Mouse (Mus musculus): ENCODE results near the gene Mcm8. TPM values are rescaled to one million over a fixed set of nuclear protein-coding genes. Genes with fewer than 3 reads are reported as not detected.

The Mcm8 gene
- total RNA-seq (2021): 1 to 10 TPM; 5.9 to 6.3 TPM

DNA sequence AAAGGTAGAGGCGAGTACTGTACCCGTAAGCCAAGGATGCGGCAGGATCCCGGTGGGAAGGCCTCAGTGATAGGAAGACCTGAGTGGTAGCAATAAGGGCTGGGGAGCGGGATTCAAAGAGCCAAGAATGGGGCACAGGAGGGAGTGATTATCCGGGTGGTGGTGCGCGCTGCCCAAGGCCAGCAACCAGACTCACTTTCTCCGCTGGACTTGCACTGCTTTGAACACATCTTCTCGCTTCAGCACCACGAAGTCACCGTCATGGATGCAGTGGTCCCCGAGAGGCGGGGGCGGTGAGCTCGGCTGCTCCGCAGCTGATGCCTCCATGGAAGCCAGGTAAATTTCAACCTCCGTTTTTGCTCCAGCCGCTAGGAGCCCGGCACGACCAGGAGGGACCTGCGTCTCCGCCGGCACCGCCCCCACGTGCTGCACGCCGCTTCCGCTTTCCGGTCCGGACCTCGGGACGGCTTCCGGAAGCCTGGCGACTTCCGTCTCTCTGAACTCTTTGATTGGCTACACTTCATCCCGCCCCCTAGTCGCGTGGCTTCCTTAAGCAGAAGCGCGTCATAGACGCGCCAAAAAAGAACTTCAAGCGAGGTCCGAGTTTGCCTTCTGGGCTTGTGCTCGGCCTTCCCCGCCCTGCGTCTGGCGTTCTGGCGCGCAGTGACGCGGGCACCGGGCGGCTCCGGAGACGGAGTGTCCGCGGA, at the start of gene Mcm8, which contains the start of gene Trmt6:
Gene Mcm8, plus strand, starts transcription at position 534 of the 707 bp plus-strand sequence.
Gene Trmt6, minus strand, starts transcription at position 448 of the 707 bp plus-strand sequence.
- DNase-seq: peak; percentile 91

GRCm38 (mm10) chr2:132770822-132771221, 45.1 kb upstream of the Mcm8 start:
- no peak for DNase-seq

DNA sequence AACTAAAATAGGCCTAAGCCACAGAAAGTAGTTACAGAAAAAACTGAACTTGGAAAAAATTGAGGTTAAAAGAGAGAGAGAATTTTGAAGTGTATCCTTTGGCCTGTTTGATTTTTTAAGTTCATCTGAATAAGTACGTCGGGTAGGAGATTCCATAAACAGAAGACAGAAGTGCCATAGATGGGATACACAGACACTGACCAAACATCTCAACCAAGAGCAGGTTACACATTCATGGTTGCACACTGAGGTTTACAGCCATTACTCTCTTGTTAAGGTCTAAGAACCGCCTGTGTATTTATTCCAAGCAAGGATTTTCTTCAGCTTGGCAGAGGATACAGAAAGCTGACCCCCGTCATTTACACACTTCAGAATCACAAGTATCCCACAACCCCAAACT, 35.0 kb upstream of the Mcm8 start, which contains the start of gene Chgb:
Gene Chgb, plus strand, starts transcription at position 301 of the 400 bp plus-strand sequence.
- DNase-seq: no peak

DNA sequence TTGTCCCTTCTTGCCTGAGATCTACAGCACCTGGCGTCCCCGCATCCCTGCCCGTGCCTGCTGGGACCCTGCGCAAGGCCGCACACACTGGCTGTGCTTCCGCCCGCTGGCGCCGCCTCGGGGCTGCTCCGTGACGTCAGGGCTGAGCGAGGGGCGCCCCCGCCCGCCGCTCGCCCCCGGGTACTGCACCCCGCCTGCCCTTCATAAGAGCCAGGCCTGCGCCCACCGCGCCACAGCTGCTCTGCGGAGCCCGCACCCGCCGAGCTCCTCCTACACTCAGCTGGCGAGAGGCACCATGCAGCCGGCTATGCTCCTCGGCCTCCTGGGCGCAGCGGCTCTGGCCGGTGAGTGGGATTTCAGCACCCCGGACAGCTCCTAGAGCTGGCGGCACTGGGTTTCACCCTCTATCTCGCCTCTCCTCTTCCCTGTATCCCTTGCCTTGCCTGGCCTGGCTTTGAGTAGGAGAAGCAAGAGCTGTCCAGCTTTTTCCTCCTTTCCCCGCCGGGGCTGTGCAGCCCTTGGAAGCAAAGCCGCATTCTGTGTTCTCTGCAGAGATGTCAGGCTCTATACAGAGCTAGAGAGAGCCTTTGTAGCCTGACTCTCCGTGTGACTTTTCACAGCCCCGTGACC, 34.4 kb upstream of the Mcm8 start:
- peak; percentile 97 for DNase-seq

DNA sequence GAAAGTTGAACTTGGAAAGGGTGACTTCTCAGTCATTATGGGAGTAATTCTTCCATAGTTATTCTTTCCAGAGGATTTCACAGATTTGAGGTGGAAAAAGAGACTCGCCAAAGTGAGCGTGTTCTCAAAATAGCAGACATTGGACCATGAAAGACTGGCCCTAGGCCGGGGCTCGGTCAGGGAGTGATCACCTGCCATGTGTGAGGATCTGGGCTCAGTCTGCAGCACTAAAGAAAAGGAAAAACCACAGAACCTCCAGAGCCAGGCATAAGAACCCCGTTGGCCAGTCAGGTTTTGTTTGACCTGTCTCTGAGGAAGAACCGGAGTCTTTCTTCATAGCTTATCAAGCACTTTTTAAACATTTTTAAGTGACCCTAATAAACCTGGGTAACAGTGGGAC, 31.9 kb upstream of the Mcm8 start:
- DNase-seq: no peak

GRCm38 (mm10) chr2:132793441-132794203, 22.3 kb upstream of the Mcm8 start:
- DNase-seq: no peak

- DNase-seq: no peak
Measured at GRCm38 (mm10) chr2:132794204-132794586, 21.7 kb upstream of the Mcm8 start.

DNA sequence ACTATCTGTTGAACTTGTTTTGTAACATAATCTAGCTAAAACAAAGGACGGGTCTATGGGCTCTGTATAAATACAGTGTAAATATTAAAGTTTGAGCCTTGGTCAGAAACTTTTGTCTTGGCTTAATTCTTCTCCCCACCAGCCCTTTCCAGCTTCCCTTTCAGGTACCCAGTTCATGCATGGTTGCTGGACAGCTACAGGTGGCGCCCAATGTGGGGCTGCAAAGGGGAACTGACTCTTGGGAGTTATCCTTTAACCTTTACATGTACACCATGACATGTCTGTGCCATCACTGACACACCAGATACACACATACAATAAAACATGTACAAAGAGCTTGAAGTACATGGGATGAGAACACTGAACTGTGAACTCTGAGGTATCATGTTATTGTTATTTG, 13.0 kb upstream of the Mcm8 start:
- DNase-seq: no peak

GRCm38 (mm10) chr2:132841071-132841470, 25.1 kb downstream of the Mcm8 start:
- no peak for DNase-seq

GRCm38 (mm10) chr2:132846407-132847358, 30.7 kb downstream of the Mcm8 start, which contains the start of gene Crls1:
Gene Crls1, plus strand, starts transcription at chr2:132846666.
- DNase-seq: peak; percentile 98

DNA sequence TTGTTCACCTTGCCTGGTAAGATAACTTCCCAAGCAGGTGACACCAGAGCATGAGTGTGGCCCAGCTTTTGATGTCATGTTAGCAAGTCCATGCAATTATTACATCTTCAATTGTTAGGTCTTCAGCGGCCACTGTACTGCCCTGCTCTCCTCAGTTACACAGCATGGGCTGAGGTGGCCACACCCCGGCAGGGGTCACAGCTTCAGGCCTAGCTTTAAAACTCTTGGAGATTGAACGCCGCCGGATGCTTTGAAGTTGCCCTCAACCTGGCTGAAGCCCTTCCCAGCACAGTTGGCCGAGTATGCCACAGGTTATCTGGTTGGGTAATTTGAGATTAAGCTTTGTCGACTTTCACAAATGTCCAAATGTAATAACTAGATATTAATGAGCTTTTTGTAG, 31.6 kb downstream of the Mcm8 start:
- no peak for DNase-seq

DNA sequence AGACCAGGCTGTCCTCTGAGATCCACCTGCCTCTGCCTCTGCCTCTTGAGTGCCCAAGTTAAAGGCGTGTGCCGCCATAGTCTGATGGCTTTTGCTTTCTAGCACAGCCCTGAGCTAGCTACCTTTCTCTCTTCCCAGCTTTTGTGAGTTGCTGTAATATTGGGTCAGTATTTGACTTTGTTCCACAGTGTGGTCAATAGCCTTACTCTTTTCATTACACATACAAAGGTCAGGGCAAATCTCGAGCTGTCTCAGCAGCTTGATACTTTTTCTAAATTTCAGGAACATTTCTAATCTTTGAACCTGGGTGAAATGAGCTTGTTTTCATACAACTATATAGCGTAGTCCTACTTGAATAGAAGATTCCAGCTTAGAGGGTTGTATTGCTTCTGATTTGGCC, 32.4 kb downstream of the Mcm8 start:
- no peak for DNase-seq

GRCm38 (mm10) chr2:132849141-132849540, 33.2 kb downstream of the Mcm8 start:
- no peak for DNase-seq

DNA sequence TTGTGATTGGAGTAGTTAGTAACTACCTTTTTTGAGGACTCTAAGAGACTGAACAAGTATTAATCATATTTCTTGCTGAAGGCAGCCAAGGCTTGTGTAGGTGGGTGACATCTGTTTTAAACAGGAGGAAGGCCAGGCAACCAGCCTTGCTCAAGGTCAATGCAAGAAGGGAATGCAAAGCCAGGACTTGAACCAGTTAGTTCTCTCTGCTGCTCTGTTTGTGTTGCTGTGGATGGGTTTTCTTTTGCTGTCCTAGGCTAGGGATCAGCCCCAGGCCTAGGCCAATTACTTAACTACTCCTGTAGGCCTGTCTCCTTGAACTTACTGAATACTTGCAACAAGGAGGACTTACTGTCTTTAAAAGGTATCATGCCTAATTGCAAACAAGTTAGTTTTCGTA, 37.1 kb downstream of the Mcm8 start:
- DNase-seq: no peak

- no peak for DNase-seq
Measured at GRCm38 (mm10) chr2:132856333-132856732, 40.4 kb downstream of the Mcm8 start.

GRCm38 (mm10) chr2:132860435-132860834, 44.5 kb downstream of the Mcm8 start:
- DNase-seq: no peak

DNA sequence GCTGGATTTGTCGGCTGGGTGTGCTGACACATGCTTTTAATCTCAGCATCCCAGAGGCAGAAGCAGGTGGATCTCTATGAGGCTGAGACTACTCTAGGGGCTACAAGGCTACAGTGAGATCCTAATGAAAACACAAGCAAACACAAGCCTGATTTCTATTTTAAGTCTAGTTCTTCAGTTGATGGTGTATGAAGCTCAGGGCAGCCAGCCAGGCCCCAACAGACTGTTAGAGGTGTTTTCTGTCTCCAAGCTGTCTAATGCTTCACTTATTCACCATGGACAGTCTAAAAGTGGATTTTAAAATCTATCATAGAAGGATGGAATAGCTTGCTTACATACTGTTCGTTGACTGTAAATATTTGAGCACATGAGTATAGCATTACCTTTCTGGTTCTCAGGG, 45.5 kb downstream of the Mcm8 start:
- DNase-seq: no peak

- DNase-seq: no peak
Measured at GRCm38 (mm10) chr2:132863325-132863724, 47.4 kb downstream of the Mcm8 start.

- DNase-seq: no peak
Measured at GRCm38 (mm10) chr2:132867521-132867920, 51.6 kb downstream of the Mcm8 start.

GRCm38 (mm10) chr2:132869682-132870081, 53.7 kb downstream of the Mcm8 start:
- DNase-seq: no peak

DNA sequence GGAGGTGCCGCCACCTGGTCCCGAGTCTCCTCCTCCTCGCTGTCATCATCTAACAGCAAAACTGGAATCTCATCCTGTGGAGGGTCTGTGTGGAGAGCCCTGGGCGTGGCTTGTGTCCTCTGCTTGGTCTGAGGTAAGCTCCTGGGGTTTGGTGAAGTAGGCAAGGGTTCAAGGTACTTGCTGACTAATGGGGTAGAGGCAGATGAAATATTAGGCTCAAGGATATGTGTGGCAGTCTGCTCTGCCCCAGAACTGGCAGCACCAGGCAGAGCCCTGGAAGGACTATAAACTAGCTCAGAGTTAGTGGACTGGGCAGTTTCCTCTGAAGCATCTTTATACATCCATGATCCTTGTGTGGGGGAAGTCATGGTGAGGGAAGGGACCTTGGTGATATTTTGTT, 54.3 kb downstream of the Mcm8 start:
- no peak for DNase-seq

GRCm38 (mm10) chr2:132871663-132872062, 55.7 kb downstream of the Mcm8 start:
- no peak for DNase-seq

All from heart, postnatal 4 days (tissue).